Mouse (Mus musculus): ENCODE results near the gene Nav2. TPM values are rescaled to one million over a fixed set of nuclear protein-coding genes. Genes with fewer than 3 reads are reported as not detected.

Gene Nav2
- polyA plus RNA-seq, 1 experiment from 2014 or later = 36.1 TPM

DNA sequence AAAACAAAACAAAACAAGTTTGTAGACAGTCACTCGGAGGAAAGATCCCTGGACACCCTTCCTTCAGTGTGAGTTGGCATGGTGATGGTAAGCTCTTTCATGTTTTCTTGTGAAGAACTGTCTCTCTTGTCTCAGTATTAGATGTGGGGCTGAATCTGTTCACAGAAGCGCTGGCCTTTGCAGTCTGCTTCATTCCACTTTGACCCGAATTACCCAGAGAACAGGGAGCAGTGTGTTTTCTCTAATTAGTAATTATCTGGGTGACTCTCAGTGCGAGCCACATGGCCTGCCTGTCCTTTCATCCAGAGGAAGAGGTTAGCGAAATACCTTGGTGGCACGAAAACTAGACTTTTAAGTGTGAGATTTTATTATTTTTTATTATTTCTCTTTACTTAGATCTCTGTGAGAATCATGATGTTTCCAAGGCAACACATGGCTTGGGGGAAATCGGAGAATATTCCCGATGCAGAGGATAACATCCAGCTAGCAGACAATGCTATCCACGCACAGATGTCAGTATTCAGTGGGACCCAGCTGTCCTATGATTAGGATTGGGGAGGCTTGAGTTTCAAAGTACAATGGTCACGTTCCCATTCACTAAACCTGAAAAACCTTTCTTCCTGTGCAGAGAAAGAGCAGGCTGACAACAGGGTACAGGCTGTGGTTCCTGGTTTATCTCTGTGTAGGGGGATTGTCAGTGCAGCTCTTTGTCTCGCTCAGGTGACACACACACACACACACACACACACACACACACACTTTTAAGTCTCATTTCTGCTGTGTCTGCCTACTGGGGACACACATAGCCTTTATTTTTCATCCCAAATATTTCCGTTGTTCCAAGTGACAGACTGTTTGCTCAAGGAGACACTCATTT is 6.4 kb downstream of the Nav2 start:
- no peaks in the 10 kb centered on the region for H3K9me3 ChIP-seq (ENCODE audit: control insufficient read depth, low read length)
- peaks cover 5% of the 10 kb centered on the region for H3K4me1 ChIP-seq (replicated peaks; ENCODE audit: control insufficient read depth, insufficient read depth, low read length)
- H3K36me3 ChIP-seq (ENCODE audit: control insufficient read depth, insufficient read depth, low read length) = no peaks in the 10 kb centered on the region
- no peak overlapping the region for H3K27ac ChIP-seq (ENCODE audit: low read depth, low read length)
- H3K9ac ChIP-seq (ENCODE audit: low read depth, low read length) = no peak overlapping the region
- H3K27me3 ChIP-seq (ENCODE audit: control insufficient read depth, insufficient read depth, low read length) = peaks cover 6% of the 10 kb centered on the region; the same call in 1 of the 2 replicates
- WGBS = 61% methylated on average over 12 of the region's 12 CpGs
- H3K4me3 ChIP-seq (ENCODE audit: low read depth, low read length) = no peak overlapping the region
- no peak for DNase-seq (ENCODE audit: low spot score)
- H3K4me2 ChIP-seq (replicated peaks; ENCODE audit: low read depth, low read length) = no peak overlapping the region
- 0 out of 2 replicates have a peak, but pooled peaks have one; percentile 35 for ATAC-seq (ENCODE audit: low FRiP score)

GRCm38 (mm10) chr7:48917463-48917862 is 8.9 kb downstream of the Nav2 start:
- peaks cover 5% of the 10 kb centered on the region for H3K4me1 ChIP-seq (replicated peaks; ENCODE audit: control insufficient read depth, insufficient read depth, low read length)
- WGBS = 20% methylated on average over 5 of the region's 5 CpGs
- no peak for ATAC-seq (ENCODE audit: low FRiP score)
- no peaks in the 10 kb centered on the region for H3K36me3 ChIP-seq (ENCODE audit: control insufficient read depth, insufficient read depth, low read length)
- no peak overlapping the region for H3K4me3 ChIP-seq (ENCODE audit: low read depth, low read length)
- H3K9me3 ChIP-seq (ENCODE audit: control insufficient read depth, low read length) = no peaks in the 10 kb centered on the region
- H3K27me3 ChIP-seq (ENCODE audit: control insufficient read depth, insufficient read depth, low read length) = peaks cover 6% of the 10 kb centered on the region; the same call in 1 of the 2 replicates
- no peak for DNase-seq (ENCODE audit: low spot score)
- no peak overlapping the region for H3K9ac ChIP-seq (ENCODE audit: low read depth, low read length)
- H3K4me2 ChIP-seq (replicated peaks; ENCODE audit: low read depth, low read length) = no peak overlapping the region
- no peak overlapping the region for H3K27ac ChIP-seq (ENCODE audit: low read depth, low read length)

- no peak overlapping the region for H3K4me2 ChIP-seq (replicated peaks; ENCODE audit: low read depth, low read length)
- H3K36me3 ChIP-seq (ENCODE audit: control insufficient read depth, insufficient read depth, low read length) = no peaks in the 10 kb centered on the region
- ATAC-seq (ENCODE audit: low FRiP score) = no peak
- H3K4me1 ChIP-seq (replicated peaks; ENCODE audit: control insufficient read depth, insufficient read depth, low read length) = peaks cover 5% of the 10 kb centered on the region
- WGBS = 11% methylated on average over 5 of the region's 5 CpGs
- peaks cover 6% of the 10 kb centered on the region; the same call in 1 of the 2 replicates for H3K27me3 ChIP-seq (ENCODE audit: control insufficient read depth, insufficient read depth, low read length)
- no peak for DNase-seq (ENCODE audit: low spot score)
- no peak overlapping the region for H3K9ac ChIP-seq (ENCODE audit: low read depth, low read length)
- no peak overlapping the region for H3K4me3 ChIP-seq (ENCODE audit: low read depth, low read length)
- no peak overlapping the region for H3K27ac ChIP-seq (ENCODE audit: low read depth, low read length)
- H3K9me3 ChIP-seq (ENCODE audit: control insufficient read depth, low read length) = no peaks in the 10 kb centered on the region
Measured at GRCm38 (mm10) chr7:48917988-48918387, 9.5 kb downstream of the Nav2 start.

DNA sequence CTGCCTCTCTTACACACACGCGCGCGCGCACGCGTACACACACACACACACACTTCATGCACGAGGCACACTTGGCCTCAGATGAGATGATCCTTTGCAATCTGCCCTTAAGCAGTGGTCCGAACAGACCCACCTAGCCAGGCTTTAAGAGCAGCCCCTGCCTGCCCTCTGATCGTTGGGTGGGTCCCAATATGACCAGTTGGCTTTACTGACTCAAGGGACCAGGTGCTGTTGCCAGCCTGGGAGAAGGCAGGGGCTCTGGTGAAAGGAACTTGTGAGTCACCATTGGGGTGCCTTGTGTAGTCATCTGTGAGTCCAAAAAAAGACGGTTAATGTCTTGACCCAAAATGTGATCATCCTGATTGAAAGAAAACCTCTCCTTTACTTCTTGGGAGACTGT is 9.9 kb downstream of the Nav2 start:
- WGBS = 21% methylated on average over 11 of the region's 11 CpGs
- Histone ChIP-seq H3K4me3 (ENCODE audit: low read depth, low read length) (no peak overlapping the region), H3K4me1 (replicated peaks; ENCODE audit: control insufficient read depth, insufficient read depth, low read length) (peaks cover 5% of the 10 kb centered on the region), H3K4me2 (replicated peaks; ENCODE audit: low read depth, low read length) (no peak overlapping the region), H3K9ac (ENCODE audit: low read depth, low read length) (no peak overlapping the region), H3K9me3 (ENCODE audit: control insufficient read depth, low read length) (no peaks in the 10 kb centered on the region), H3K27me3 (ENCODE audit: control insufficient read depth, insufficient read depth, low read length) (peaks cover 6% of the 10 kb centered on the region; the same call in 1 of the 2 replicates), H3K36me3 (ENCODE audit: control insufficient read depth, insufficient read depth, low read length) (no peaks in the 10 kb centered on the region), H3K27ac (ENCODE audit: low read depth, low read length) (no peak overlapping the region)
- ATAC-seq (ENCODE audit: low FRiP score) (no peak), DNase-seq (ENCODE audit: low spot score) (no peak)

GRCm38 (mm10) chr7:48923620-48924019 is 15.1 kb downstream of the Nav2 start:
- 84% methylated on average over 10 of the region's 10 CpGs for WGBS
- no peak overlapping the region for H3K27ac ChIP-seq (ENCODE audit: low read depth, low read length)

GRCm38 (mm10) chr7:48925214-48925613 is 16.7 kb downstream of the Nav2 start:
- H3K4me3 ChIP-seq (ENCODE audit: low read depth, low read length) = no peak overlapping the region
- H3K27ac ChIP-seq (ENCODE audit: low read depth, low read length) = no peak overlapping the region
- ATAC-seq (ENCODE audit: low FRiP score) (no peak), DNase-seq (ENCODE audit: low spot score) (no peak)
- no peak overlapping the region for H3K9ac ChIP-seq (ENCODE audit: low read depth, low read length)
- 0 out of 2 replicates have a peak, but pooled peaks cover 2% of the 10 kb centered on the region for H3K27me3 ChIP-seq (ENCODE audit: control insufficient read depth, insufficient read depth, low read length)
- no peak overlapping the region for H3K4me2 ChIP-seq (replicated peaks; ENCODE audit: low read depth, low read length)
- no peaks in the 10 kb centered on the region for H3K9me3 ChIP-seq (ENCODE audit: control insufficient read depth, low read length)
- no peaks in the 10 kb centered on the region for H3K36me3 ChIP-seq (ENCODE audit: control insufficient read depth, insufficient read depth, low read length)
- no peaks in the 10 kb centered on the region for H3K4me1 ChIP-seq (replicated peaks; ENCODE audit: control insufficient read depth, insufficient read depth, low read length)
- WGBS = 86% methylated on average over 3 of the region's 3 CpGs

More at GRCm38 (mm10) chr7:48923620-48924019, 15.1 kb downstream of the Nav2 start:
- Histone ChIP-seq H3K27me3 (ENCODE audit: control insufficient read depth, insufficient read depth, low read length) (peaks cover 2% of the 10 kb centered on the region; the same call in 1 of the 2 replicates), H3K9me3 (ENCODE audit: control insufficient read depth, low read length) (no peaks in the 10 kb centered on the region), H3K4me2 (replicated peaks; ENCODE audit: low read depth, low read length) (no peak overlapping the region), H3K36me3 (ENCODE audit: control insufficient read depth, insufficient read depth, low read length) (no peaks in the 10 kb centered on the region), H3K4me3 (ENCODE audit: low read depth, low read length) (no peak overlapping the region), H3K9ac (ENCODE audit: low read depth, low read length) (no peak overlapping the region), H3K4me1 (replicated peaks; ENCODE audit: control insufficient read depth, insufficient read depth, low read length) (no peaks in the 10 kb centered on the region)
- DNase-seq (ENCODE audit: low spot score) (no peak), ATAC-seq (ENCODE audit: low FRiP score) (no peak)

- WGBS = 11% methylated on average over 3 of the region's 3 CpGs
- Histone ChIP-seq H3K27me3 (ENCODE audit: control insufficient read depth, insufficient read depth, low read length) (0 out of 2 replicates have a peak, but pooled peaks cover 1% of the 10 kb centered on the region), H3K27ac (ENCODE audit: low read depth, low read length) (no peak overlapping the region), H3K4me1 (replicated peaks; ENCODE audit: control insufficient read depth, insufficient read depth, low read length) (0 out of 2 replicates have a peak, but pooled peaks cover 2% of the 10 kb centered on the region), H3K9me3 (ENCODE audit: control insufficient read depth, low read length) (no peaks in the 10 kb centered on the region), H3K4me2 (replicated peaks; ENCODE audit: low read depth, low read length) (no peak overlapping the region), H3K36me3 (ENCODE audit: control insufficient read depth, insufficient read depth, low read length) (no peaks in the 10 kb centered on the region), H3K4me3 (ENCODE audit: low read depth, low read length) (no peak overlapping the region), H3K9ac (ENCODE audit: low read depth, low read length) (no peak overlapping the region)
- ATAC-seq (ENCODE audit: low FRiP score) (peak; percentile 54; the same call in 1 of the 2 replicates), DNase-seq (ENCODE audit: low spot score) (peak; percentile 79)
Measured at GRCm38 (mm10) chr7:48928364-48928763, 19.8 kb downstream of the Nav2 start.

GRCm38 (mm10) chr7:48930399-48930798 is 21.9 kb downstream of the Nav2 start:
- H3K4me1 ChIP-seq (replicated peaks; ENCODE audit: control insufficient read depth, insufficient read depth, low read length) = 0 out of 2 replicates have a peak, but pooled peaks cover 2% of the 10 kb centered on the region
- DNase-seq (ENCODE audit: low spot score) (peak; percentile 42), ATAC-seq (ENCODE audit: low FRiP score) (peak; percentile 48; the same call in 1 of the 2 replicates)
- no peaks in the 10 kb centered on the region for H3K36me3 ChIP-seq (ENCODE audit: control insufficient read depth, insufficient read depth, low read length)
- no peak overlapping the region for H3K27ac ChIP-seq (ENCODE audit: low read depth, low read length)
- H3K4me3 ChIP-seq (ENCODE audit: low read depth, low read length) = no peak overlapping the region
- 32% methylated on average over 5 of the region's 5 CpGs for WGBS
- H3K9me3 ChIP-seq (ENCODE audit: control insufficient read depth, low read length) = no peaks in the 10 kb centered on the region
- H3K9ac ChIP-seq (ENCODE audit: low read depth, low read length) = no peak overlapping the region
- H3K27me3 ChIP-seq (ENCODE audit: control insufficient read depth, insufficient read depth, low read length) = no peaks in the 10 kb centered on the region
- H3K4me2 ChIP-seq (replicated peaks; ENCODE audit: low read depth, low read length) = no peak overlapping the region

All from hindbrain, embryonic 11.5 days (tissue).